Mouse (Mus musculus) adrenal gland, postnatal 4 days (tissue): ENCODE results near the gene BC061237. TPM values are rescaled to one million over a fixed set of nuclear protein-coding genes. Genes with fewer than 3 reads are reported as not detected.
"Not testable (repeated sequence)": the region's sequence is repeated elsewhere in the genome, so short reads cannot be mapped to it uniquely, and the experiment has no call there.

Experiments used
- DNase-seq, 2 experiments: peaks; one replicate each; pipeline ENCODE4 v3.0.0; 2021 to 2022; ENCODE audit warnings: low spot score in 2 of 2, mixed read lengths in 2 of 2
- long read RNA-seq, 2 experiments: library from polyadenylated mRNA; stranded (forward); transcript quantifications; one replicate each; pipeline ENCODE4 v2.0.0; 2021
- total RNA-seq, 2 experiments: library from RNA; stranded (reverse); gene quantifications; 2 replicates each; pipeline ENCODE4 v1.2.3; 2021

Gene BC061237
- not detected for total RNA-seq
- long read RNA-seq, experiment 1 = 0 reads
- long read RNA-seq, experiment 2 = 0 reads

DNA sequence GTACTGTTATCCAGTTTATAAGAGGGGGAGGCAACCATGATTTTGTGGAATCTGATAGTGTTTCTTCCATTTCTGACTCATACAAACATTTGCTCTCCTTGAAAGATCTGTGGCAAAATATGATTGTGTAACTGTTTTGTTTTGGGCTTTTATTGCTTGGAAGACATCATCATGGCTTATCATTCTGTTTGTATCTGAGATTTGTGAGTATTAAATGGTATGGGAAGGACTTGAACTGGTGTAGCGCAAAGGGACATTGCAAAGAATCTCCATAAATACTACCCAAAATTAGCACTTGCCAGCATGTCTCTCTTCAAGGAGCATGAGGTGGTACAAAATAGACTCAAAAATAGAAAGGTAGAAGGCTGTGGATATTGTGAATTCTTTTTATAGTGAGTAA is at the start of gene BC061237:
Gene BC061237, plus strand, starts transcription at position 301 of the 400 bp plus-strand sequence.
- DNase-seq = not testable (repeated sequence)

GRCm38 (mm10) chr14:44517976-44518375 is 25.7 kb downstream of the BC061237 start, which contains the start of gene Gm17093:
Gene Gm17093 (plus strand): TSS chr14:44518276.
- not testable (repeated sequence) for DNase-seq

- not testable (repeated sequence) for DNase-seq
These were observed 55.7 kb downstream of the BC061237 start for GRCm38 (mm10) chr14:44547961-44548360.

Other genes with a start within 250 kb of the BC061237 start
- not detected for gene Gm8220, start 206.9 kb upstream of the BC061237 start, total RNA-seq
- not detected for gene Gm5930, start 153.9 kb upstream of the BC061237 start, total RNA-seq
- not detected for gene Gm8229, start 127.1 kb upstream of the BC061237 start, total RNA-seq
- gene Gm3371, start 81.8 kb upstream of the BC061237 start, total RNA-seq = not detected
- gene Gm8232, start 58.8 kb upstream of the BC061237 start, total RNA-seq = not detected
- gene Gm17093, start 25.8 kb downstream of the BC061237 start, total RNA-seq = not detected
- not detected for gene Gm8247, start 90.7 kb downstream of the BC061237 start, total RNA-seq
- gene Gm5624, start 135.5 kb downstream of the BC061237 start, total RNA-seq = not detected
- not detected for gene Gm8257, start 214.0 kb downstream of the BC061237 start, total RNA-seq